Mouse (Mus musculus) adrenal gland, postnatal 36 days (tissue): Measurements from ENCODE around the gene Med15. TPM values are rescaled to one million over a fixed set of nuclear protein-coding genes. Genes with fewer than 3 reads are reported as not detected.

Experiments used
- DNase-seq, 2 experiments: peaks; one replicate each; pipeline ENCODE4 v3.0.0; 2021; ENCODE audit warnings: mixed read lengths in 1 of 2
- total RNA-seq, 2 experiments: library from RNA; stranded (reverse); gene quantifications; 2 replicates each; pipeline ENCODE4 v1.2.3; 2021

Gene Med15
- total RNA-seq, 2 experiments from 2014 or later = 52.9 to 60.5 TPM

- no peak for DNase-seq
Observed at GRCm38 (mm10) chr16:17732431-17732830, 260 bp downstream of the Med15 start.

- no peak for DNase-seq
Observed at GRCm38 (mm10) chr16:17732021-17732420, 670 bp downstream of the Med15 start.

- DNase-seq = no peak
Observed at GRCm38 (mm10) chr16:17729974-17730373, 2.7 kb downstream of the Med15 start.

GRCm38 (mm10) chr16:17727179-17727861, 5.4 kb downstream of the Med15 start:
- DNase-seq = peak; percentile 25 to 65

- DNase-seq = no peak
Observed at GRCm38 (mm10) chr16:17724448-17724847, 8.2 kb downstream of the Med15 start.

GRCm38 (mm10) chr16:17723325-17723626, 9.4 kb downstream of the Med15 start:
- DNase-seq = no peak

GRCm38 (mm10) chr16:17722461-17723324, 10.0 kb downstream of the Med15 start:
- peak; percentile 92 for DNase-seq

GRCm38 (mm10) chr16:17721822-17722460, 10.8 kb downstream of the Med15 start:
- DNase-seq = no peak

GRCm38 (mm10) chr16:17721114-17721808, 11.4 kb downstream of the Med15 start:
- no peak for DNase-seq

- no peak for DNase-seq
Observed at GRCm38 (mm10) chr16:17717791-17718190, 14.9 kb downstream of the Med15 start.

- DNase-seq = no peak
Observed at GRCm38 (mm10) chr16:17707541-17707940, 25.1 kb downstream of the Med15 start.

GRCm38 (mm10) chr16:17701043-17701405, 31.7 kb downstream of the Med15 start:
- no peak for DNase-seq

- DNase-seq = no peak
Observed at GRCm38 (mm10) chr16:17700386-17701042, 32.2 kb downstream of the Med15 start.

- no peak for DNase-seq
Observed at GRCm38 (mm10) chr16:17694860-17695259, 37.8 kb downstream of the Med15 start.

- DNase-seq = no peak
Observed at GRCm38 (mm10) chr16:17669886-17670285, 62.8 kb downstream of the Med15 start.

- DNase-seq = no peak
Observed at GRCm38 (mm10) chr16:17665568-17665967, 67.1 kb downstream of the Med15 start.

GRCm38 (mm10) chr16:17656212-17656871, 76.3 kb downstream of the Med15 start:
- peak in 1 of 2 experiments; percentile 40 for DNase-seq

- no peak for DNase-seq
Observed at GRCm38 (mm10) chr16:17654188-17654795, 78.4 kb downstream of the Med15 start.

- DNase-seq = no peak
Observed at GRCm38 (mm10) chr16:17653601-17654000, 79.1 kb downstream of the Med15 start.

- no peak for DNase-seq
Observed at GRCm38 (mm10) chr16:17652607-17653006, 80.1 kb downstream of the Med15 start.

- DNase-seq = no peak
Observed at GRCm38 (mm10) chr16:17650711-17651110, 82.0 kb downstream of the Med15 start.
